Mouse (Mus musculus) E14TG2a.4 (cell line): ENCODE results near the gene Snip1.

Experiments
- CTCF ChIP-seq: conservative IDR thresholded peaks from 2 replicates; pipeline ENCODE4 v1.5.1; 2014; ENCODE audit warnings: low read length
- POU5F1 ChIP-seq: IDR thresholded peaks from 2 replicates; pipeline ENCODE4 v1.6.1; 2014; ENCODE audit warnings: low read length, borderline replicate concordance

GRCm38 (mm10) chr4:125066490-125067370, at the start of gene Snip1:
- no peak for TF ChIP-seq CTCF
- TF ChIP-seq POU5F1, result no peak
